Mouse (Mus musculus) left cerebral cortex, postnatal 36 days (tissue): ENCODE data around the gene Hdac9. TPM values are rescaled to one million over a fixed set of nuclear protein-coding genes. Genes with fewer than 3 reads are reported as not detected.

Source experiments
- DNase-seq, 2 experiments: peaks; one replicate each; pipeline ENCODE4 v3.0.0; 2021 to 2022; ENCODE audit warnings: low spot score in 2 of 2, mixed read lengths in 1 of 2
- intact Hi-C: fragments of 180-260 bp; cut with DNase I; formaldehyde crosslinking; loops from one replicate; pipeline ENCODE4 v1.15.1; 2025
- total RNA-seq, 2 experiments: library from RNA; stranded (reverse); gene quantifications; 2 replicates each; pipeline ENCODE4 v1.2.3; 2021

Gene Hdac9
- total RNA-seq, 2 experiments from 2014 or later = 53.6 to 55.0 TPM

GRCm38 (mm10) chr12:34312113-34312719, 604.7 kb downstream of the Hdac9 start:
- intact Hi-C loops = no loop called here
- DNase-seq = no peak

DNA sequence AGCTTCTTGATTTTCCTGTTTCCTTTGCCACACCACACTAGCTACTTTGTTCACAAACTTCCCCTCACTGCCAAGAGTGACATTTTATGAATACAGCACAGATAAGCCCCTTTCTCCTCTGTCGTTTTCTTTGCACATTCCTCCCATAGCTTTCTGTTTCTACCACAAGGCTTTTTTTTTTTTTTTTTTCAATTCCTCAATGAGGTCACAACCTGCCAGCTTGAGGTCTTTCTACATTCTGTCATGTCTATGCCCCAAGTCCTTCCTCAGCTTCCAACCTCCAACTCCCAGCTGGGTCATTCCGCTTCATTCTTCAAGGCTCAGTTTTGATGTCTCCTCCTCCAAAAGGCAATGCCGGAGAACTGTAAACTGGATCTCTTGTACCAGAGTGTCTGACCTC, 611.4 kb downstream of the Hdac9 start:
- no peak for DNase-seq
- intact Hi-C loops = no loop called here

GRCm38 (mm10) chr12:34292346-34292745, 624.5 kb downstream of the Hdac9 start:
- DNase-seq = no peak
- intact Hi-C loops = no loop called here

- DNase-seq = no peak
- intact Hi-C loops = no loop called here
Observed at GRCm38 (mm10) chr12:34287218-34287617, 629.7 kb downstream of the Hdac9 start.

DNA sequence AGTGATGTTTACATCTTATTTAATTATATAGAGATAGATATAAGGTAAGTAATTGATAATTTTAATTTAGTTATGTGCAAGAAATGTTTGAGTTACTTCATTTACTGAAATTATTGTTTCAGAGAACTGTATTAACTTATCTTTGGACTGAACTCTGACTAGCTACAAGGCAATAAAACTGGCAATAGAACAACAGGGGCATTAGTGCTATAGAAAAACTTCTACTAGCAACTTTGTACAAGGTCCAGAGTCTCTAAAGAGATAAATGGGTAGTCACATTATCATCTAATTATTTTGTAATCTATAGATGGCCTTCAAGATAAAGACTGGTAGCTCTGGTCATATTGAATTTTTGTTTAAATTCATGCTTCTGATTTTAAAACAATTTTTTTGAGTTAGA, 632.0 kb downstream of the Hdac9 start:
- intact Hi-C loops = no loop called here
- no peak for DNase-seq

GRCm38 (mm10) chr12:34284396-34284795, 632.5 kb downstream of the Hdac9 start:
- DNase-seq = no peak
- intact Hi-C loops = no loop called here

GRCm38 (mm10) chr12:34278822-34279221, 638.1 kb downstream of the Hdac9 start:
- DNase-seq = no peak
- intact Hi-C loops = no loop called here

- intact Hi-C loops = no loop called here
- DNase-seq = no peak
Observed at GRCm38 (mm10) chr12:34273816-34274215, 643.1 kb downstream of the Hdac9 start.

GRCm38 (mm10) chr12:34270096-34270495, 646.8 kb downstream of the Hdac9 start:
- no peak for DNase-seq
- intact Hi-C loops = no loop called here

GRCm38 (mm10) chr12:34269472-34270040, 647.3 kb downstream of the Hdac9 start:
- intact Hi-C loops = no loop called here
- no peak for DNase-seq

- DNase-seq = no peak
- intact Hi-C loops = no loop called here
Observed at GRCm38 (mm10) chr12:34259651-34260050, 657.2 kb downstream of the Hdac9 start.

GRCm38 (mm10) chr12:34249160-34249559, 667.7 kb downstream of the Hdac9 start:
- intact Hi-C loops = no loop called here
- DNase-seq = no peak

DNA sequence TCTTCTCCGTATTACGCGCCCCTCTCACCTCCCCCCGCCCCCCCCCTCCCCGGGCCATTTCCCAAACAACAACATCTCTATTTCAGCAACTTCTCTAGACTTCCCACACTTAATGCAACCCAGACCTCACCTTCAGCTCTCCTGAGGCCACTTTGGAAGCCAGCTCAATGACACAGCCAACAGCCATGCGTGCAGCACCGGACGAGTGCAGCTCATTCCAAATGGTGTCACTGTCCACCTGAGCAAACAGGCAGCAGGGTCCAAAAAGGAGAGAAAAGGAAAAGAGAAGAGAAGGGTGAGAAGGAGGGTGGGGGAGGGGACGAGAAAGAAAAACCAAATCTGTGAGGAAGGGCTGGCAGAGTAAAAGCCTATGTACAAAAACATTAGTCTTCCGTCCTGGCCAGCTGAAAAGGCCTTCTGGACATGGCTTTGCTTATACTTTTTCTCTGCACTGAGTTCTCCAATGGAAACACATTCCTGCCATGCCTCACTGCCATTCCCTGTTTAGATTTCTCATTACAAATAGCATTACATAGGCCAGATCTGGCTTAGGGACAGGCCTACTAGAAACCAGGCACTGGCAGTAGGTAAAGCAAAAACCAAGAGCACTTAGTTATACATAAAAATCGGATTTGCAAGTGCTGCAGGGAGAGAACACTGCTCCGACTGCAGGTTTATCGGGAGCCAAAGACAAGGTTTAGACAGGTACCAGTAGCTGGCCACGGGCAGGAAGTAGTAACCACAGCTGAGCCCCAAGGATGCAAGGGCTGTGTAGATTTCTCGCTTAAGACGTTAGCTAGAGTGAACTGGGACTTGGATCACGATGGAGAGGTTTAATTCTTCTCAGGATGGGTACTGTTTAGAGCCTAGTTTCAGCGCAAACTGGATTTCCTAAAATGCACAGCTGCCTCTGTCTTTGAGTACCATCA, 668.4 kb downstream of the Hdac9 start:
- intact Hi-C loops = no loop called here
- DNase-seq = no peak

DNA sequence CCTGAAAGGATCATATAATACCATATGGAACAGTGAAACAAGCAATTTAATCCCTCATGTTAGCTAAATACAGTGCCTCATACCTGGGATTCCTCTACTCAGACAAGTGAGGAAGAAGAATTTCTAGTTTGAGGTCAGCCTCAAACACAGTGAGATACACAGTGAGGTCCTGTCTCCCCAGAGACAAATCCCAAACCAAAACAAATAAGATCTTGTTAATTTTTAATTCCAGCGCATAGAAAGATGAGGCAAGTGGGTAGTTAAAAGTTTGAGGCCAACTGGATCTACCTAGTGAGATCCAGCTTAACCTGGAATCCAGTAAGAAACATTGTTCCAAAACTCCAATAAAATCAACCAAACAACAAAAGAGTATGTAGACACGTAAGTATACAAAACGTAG, 678.1 kb downstream of the Hdac9 start:
- no peak for DNase-seq
- intact Hi-C loops = no loop called here

DNA sequence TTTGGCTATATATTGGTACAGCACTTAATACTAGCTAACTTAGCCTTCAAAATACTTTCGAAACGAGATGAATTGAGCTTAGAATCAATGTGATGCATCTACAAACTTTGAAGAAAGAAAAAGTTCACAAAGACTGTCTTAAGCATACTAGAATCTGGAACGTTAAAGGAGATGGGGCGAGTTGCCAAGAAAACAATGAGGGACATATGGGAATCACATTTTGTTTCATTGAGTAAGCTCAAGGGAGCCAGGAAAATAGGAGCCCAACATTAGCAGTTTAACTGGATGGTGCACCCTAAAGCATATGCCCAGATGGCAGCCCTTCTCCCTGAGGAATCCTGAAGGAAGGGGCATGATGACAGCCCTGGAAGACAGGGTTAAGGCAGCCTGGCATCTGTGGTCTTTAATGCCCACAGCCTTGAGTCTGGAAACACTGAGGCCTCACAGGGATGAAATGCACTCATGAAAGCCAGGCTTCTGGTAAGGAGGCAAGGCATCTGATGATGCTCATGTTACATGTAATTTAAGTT, 685.2 kb downstream of the Hdac9 start:
- DNase-seq = no peak
- intact Hi-C loops = no loop called here

GRCm38 (mm10) chr12:34224505-34224904, 692.4 kb downstream of the Hdac9 start:
- intact Hi-C loops = no loop called here
- no peak for DNase-seq

DNA sequence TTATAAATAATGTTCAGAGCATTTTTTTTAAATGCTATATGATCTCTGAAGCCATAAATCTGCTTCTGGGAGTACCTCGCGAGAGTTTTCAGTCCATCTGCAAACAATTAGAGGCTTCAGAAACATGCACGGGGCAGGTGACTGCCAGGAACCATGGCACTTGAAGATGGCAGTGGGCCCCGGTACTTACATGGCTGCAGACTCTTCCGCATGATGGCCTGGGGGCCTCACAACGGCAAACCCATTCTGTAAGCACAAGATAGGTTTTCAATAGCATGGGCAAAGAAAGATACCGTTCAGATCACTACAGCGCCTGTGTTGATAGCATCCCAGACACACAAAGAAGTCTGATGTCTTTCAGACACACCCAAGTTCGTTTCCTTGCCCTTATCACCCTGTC, 695.9 kb downstream of the Hdac9 start:
- DNase-seq = no peak
- intact Hi-C loops = no loop called here

DNA sequence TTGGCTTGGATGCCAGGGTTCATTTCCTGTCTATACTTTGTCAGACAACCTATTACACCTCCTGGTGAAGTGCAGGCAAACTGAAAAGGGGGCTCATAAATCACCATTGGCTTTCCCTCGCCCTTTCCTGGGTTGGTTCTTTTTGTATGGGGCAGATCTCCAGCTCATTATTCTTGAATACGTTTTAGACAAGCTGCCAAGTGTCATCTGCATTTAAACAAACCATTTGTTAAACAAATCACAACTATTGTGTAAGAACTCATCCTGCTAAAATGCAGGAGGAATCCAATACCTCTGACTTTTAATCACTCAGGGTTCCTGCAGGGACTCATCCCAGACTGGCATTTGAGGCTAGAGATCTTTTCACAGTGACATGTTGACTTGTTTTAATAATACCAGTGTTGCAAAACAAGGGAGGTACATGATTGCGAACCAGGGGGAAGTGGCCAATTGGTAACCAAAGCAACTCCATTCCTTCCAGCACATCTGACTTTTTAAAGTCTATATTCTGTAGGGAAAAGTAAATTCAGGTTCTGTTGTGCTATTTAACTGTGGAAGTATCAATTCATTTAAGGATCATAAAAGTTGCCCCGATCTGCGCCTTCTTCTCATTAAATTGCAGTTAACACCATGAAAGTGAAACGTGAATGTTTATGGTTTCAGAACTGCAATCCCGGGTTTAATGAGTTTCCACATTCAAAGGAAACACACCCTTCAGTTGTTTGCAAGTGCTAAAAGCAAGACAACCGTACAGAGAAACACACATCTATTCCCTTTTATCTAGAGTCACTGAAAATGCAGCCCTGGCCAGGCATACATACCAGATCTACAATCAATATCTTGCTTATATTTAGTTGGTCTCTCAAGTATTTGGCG, 696.6 kb downstream of the Hdac9 start:
- DNase-seq = no peak
- intact Hi-C loops = no loop called here

- intact Hi-C loops = no loop called here
- DNase-seq = no peak
Observed at GRCm38 (mm10) chr12:34218561-34218960, 698.3 kb downstream of the Hdac9 start.
